Mouse (Mus musculus): Measurements from ENCODE around the gene Pga5. TPM values are rescaled to one million over a fixed set of nuclear protein-coding genes. Genes with fewer than 3 reads are reported as not detected.

Pga5 gene
- total RNA-seq, 2 experiments from 2014 or later: 0.56 TPM; not detected in 1

DNA sequence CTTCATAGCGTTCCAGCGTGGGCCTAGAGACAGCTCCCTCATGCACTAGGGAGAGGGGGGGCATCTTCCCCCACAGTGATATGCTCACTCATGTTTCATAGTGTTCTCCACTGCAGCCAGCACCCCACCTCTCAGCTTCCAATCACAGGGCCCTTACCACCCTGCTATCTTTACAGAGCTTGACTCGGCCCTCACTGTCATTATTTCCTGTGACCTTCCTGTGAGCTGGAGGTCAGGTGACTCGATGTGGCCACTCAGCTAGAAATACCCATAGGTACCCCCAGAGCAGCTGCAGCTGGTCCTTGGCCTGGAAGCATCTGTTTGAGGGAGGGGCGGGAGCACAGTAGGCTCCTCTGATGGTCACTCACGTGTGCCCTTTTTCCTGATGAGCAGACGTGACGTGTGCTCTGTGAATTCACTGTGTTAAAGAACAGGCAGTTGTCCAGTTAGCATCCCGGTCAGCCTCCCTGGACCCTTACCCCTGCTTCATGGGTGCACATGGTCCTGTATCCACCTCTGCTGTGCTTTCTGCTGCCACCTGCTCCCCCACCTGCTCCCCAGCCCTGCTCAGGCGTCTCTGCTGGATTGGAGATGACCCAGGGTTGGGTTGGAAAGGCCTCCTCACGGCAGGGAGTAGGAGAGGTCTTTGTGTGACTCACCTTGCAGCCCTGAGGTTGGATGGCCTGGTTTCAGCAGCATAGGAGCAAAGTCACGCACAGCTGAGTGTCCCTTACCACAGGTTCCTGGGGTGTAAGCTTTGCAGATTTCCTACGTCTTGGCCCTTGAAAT, 29.4 kb upstream of the Pga5 start:
- DNase-seq (ENCODE audit: low spot score in 2 of 2): no peak

DNA sequence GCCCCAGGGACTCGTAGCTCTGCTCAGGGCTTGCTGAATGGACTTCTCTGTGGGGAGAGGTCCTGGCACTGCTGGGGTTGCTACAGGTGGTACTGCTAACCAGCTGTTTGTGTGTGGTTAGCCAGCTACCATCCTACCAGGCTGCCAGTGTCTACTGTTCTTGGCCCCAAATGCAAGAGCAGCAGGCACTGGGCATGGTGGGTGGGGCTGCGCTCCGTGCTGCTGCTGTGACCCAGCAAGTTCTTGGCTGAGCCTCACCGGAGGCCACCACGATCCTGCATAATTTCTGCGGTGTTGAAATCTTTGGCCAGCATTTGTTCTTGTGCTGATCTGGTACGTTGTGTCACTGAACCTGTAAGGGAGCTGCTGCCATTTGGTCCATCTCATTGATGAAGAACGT, 25.6 kb upstream of the Pga5 start:
- DNase-seq (ENCODE audit: low spot score in 2 of 2): no peak

DNA sequence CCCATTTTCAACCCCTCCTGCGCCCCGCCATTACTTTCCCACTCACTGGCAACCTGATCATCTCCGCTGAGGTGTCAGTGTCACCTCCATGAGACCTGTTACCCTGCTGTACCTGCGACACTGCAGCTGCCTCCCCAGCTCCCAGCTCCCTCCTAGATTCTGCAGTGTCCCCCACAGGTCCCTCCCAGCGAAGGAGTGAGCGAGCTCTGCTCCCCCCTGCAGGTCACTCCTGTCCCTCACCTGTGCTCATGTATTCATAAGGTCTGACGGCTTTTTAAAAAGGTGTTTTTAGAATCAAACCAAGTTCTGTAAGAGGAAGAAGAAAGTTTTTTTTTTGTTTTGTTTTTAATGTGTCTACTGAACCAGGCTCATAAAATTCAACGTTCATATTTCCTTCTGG, 24.3 kb upstream of the Pga5 start:
- DNase-seq (ENCODE audit: low spot score in 2 of 2): no peak

DNA sequence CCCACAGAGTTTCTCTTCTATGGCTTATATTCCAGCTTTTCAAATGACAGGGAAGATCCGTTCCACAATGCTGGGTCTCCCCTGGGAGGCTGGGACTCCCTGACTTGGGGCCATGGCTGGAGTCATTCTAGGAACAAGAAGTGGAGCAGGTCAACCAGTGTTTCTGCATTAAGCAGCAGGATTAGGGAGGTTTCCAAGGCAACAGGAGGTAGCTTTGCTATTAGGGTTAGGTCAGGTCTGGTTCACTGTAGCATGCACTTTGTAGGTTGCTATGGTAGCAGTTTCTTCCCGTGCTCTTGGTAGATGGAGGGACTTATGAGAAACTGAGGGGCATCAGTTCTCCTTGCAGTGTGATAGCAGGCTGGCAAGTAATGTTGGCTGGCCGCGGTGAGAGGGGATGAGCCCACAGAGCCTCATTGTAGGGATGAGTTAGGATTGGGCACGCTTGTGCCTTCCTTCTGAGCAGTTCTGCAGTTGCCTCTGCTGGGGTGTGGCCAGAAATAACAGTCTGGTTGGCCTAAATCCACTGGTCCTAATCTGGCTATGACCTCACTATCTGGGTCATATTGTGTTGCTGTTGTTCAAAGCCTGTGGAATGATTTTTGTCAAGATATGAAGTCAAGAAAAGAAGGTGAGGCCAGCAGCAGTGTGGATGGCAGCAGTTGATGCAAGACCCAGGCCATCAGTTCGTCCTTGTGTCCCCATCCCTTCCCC, 23.3 kb upstream of the Pga5 start:
- DNase-seq (ENCODE audit: low spot score in 2 of 2): no peak

DNA sequence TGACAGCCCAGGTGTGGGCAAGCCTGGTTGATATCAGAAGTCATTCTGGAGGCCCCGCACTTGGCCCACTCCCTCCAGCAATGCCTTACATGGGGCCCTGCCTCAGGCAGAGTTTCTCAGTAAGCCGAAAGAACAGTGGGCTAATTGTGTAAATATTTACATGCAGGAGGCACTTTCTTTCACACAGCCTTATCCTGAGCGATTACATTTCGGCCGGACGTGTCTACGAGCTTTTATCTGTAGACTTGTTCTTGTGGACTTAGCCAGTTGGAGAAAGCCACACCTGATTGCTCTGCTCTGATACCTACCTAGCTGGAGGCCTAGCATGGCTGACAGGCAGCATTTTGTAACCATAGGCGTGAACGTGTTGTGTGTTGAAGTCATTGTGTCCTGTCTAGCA, 22.0 kb upstream of the Pga5 start:
- no peak for DNase-seq (ENCODE audit: low spot score in 2 of 2)

DNA sequence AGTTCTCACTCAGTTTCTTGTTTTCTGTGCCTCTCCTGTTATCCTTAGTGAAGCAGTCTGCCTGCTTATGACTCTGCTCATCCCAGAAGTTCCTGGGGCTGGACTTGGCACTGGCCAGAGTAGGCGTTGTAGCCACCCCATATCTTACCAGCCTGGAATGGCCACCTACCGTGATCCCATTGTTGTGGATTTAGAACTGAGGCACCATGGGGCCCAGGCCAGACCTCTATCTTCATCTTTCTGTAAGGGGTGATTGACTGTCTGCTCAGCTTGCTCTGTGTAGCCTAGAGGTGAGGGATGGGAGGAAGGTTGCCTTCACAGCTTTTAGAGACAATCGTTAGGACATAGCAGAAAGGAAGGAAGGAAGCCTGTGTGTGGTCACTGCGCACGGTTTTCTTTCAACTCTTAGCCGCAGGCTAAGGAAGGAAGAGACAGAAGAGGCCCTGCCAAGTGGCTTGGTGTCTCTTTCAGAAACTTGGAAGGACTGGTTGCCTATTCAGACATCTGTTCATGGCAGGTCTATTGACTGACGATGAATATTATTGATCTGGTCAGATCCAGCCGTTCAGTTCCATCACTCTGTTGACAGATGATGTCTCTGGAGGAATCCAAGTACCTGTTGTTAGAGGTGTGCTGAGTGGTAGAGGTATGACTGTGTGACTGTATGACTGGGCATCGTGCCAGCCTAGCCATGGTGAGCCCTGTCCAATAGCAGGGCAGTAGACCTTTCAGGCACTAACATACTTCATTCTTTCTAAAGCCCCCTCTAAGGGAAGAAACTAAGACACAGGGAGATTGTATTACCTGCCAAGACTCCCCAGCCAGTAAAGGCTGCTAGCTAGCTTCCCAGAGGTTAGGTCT, 20.5 kb upstream of the Pga5 start:
- DNase-seq (ENCODE audit: low spot score in 2 of 2): no peak

DNA sequence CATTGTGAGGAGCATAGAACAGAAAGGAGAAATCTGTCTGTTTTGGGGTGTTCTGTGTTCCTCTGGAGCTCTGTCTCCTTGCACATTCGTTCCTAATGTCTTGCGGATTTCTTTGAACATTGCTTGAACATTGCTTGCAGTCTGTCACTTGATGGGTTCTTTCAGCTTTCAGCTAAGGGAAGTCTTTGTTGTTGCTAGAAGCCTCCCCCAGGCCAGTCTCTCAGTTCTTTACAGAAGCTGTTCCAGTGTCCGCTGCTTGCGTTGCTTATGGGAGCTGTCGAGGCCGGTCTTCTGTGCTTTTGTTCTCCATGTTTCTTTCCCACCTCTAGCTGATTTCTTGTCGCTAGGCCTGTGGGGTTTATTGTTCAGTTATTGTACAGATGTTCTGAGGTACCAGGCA, 17.9 kb upstream of the Pga5 start:
- DNase-seq (ENCODE audit: low spot score in 2 of 2): no peak

DNA sequence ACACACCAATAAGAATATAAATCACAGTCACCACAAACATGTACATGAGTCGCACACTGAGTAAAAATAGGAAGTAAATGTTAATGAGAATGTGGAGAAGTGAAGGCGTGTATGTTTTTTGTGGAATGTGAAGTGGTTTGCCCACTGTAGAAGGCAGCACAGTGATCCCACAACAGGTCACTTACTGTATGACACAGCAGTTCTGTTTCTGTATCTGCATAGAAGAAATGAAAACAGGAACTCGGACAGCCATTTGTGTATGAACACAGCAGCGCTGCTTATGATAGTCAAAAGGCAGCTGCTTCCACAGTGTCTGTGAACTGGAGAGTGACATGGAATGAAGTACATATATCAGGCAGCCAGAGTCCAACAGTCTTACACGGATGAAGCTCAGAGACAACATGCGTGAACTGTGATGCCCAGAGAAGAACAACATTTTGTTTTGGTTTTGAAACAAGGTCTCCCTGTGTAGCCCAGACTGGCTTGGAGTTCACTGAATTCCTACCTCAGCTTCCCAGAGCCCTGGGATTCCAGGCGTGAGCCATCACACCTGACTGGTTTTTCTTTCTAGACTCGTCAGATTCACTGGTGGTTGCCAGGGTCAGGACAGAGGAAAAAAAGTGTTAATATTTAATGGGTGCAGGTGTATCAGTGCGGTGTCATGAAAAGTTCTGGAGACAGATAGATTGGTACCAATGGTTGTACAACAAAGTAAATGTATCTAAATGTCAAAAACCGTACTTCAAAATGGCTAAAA, 16.2 kb upstream of the Pga5 start:
- DNase-seq (ENCODE audit: low spot score in 2 of 2): no peak

DNA sequence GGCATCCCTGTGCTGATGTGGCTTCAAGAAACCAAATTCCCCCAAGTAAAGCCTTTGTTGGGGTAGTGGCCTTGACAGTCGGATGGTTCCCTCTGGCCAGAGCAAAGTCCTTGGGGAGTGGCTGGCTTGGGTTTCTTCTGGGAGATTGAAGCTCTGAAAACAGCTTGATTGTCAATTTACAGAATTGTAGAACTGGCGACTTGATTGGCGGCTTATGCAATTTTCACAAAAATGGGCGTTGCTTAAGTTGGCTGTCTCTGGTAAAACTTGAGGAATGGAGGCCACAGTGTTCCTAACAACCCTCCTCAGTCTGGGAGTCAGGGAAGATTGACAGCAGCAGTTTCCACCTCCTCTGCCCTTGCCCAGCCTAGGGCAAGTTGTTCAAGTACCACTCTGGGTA, 14.5 kb upstream of the Pga5 start:
- no peak for DNase-seq (ENCODE audit: low spot score in 2 of 2)

DNA sequence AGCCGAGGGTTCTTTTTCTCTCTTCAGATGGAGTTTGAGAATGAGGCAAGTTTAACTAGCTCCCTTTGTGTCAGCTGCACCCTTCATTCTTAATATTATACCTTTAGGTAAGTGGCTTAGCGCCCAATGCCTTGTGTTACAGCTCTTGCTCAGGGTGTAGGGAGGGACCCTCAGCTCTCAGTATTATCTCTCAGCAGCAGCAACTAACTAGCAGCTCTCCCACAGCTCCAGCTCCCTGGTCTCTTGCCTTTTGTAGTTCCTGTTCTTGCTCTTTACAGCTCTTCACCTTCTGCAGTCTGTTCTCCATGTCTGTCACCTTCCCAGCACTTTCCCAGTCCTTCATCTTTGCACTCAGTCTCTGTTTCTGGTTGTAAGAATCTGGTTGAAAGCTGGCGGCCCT, 13.8 kb upstream of the Pga5 start:
- DNase-seq (ENCODE audit: low spot score in 2 of 2): no peak

DNA sequence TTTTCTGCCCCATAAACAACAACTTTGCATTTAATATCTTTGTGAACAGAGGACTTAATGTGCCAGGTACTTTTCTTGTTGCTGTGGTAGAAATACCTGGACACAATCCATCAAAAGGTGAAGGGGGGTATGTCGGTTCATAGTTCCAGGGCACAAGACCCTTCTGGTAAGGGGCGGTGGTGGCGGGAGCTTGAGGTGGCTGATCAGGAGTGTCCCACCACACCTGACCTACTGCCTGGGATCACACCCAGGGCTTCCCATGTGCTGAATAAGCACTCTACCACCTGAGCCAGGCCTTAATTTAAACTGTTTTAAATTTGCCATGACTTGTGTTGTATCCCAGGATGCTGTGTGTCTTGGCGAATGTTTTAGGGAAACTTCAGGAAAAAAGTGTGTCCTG, 13.2 kb upstream of the Pga5 start:
- no peak for DNase-seq (ENCODE audit: low spot score in 2 of 2)

DNA sequence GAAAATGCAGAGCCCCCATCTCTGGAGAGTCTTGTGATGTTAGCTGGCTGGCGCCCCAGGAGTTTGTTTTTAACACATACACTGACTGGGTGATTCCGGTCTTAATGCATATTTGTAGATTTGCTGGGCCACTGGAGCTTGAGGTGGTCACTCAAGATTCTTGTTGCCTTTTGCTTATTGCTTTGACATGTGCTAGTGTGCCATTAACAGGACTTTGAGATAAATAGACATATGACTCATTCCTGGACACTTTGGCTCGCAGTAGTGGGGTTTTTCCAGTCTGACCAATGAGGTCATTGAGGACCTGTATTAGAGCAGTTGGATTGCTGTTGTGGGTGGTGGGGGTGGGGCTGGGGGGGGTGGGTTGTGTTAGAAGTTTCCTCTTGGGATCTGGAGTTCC, 12.5 kb upstream of the Pga5 start:
- DNase-seq (ENCODE audit: low spot score in 2 of 2): no peak

DNA sequence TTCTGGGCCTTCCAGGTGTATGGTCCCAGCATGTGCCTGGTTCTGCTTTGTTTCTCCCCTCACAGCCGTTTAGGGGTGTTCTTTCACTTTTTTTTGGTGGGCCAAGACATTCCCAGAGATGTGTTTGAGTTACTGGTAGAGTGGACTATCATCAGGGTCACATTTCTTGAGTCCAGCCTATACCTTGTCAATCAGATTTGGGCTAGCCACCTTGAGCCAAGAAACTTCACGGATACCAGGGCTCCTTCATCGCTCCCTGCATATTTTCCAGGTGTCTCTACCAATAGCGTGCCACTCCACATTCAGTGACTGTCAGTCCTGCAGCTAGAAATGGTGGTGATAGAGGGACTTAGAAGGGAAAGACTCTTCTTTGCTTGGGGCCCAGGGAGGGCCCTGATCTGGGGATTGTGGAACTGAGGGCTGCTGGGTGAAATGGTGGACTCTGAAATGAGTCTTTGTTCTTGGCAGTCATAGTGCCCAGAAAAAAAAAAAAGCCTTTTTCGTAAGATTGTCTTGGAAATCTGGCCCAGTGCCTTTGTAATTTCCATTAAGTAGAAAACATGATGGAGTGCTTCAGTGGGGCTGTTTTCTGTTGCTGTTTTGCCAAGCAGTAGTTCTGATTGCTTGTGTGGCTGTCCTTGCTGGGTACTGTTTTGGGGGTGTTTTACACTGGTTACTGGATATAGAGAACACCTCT, 11.7 kb upstream of the Pga5 start:
- DNase-seq (ENCODE audit: low spot score in 2 of 2): no peak

DNA sequence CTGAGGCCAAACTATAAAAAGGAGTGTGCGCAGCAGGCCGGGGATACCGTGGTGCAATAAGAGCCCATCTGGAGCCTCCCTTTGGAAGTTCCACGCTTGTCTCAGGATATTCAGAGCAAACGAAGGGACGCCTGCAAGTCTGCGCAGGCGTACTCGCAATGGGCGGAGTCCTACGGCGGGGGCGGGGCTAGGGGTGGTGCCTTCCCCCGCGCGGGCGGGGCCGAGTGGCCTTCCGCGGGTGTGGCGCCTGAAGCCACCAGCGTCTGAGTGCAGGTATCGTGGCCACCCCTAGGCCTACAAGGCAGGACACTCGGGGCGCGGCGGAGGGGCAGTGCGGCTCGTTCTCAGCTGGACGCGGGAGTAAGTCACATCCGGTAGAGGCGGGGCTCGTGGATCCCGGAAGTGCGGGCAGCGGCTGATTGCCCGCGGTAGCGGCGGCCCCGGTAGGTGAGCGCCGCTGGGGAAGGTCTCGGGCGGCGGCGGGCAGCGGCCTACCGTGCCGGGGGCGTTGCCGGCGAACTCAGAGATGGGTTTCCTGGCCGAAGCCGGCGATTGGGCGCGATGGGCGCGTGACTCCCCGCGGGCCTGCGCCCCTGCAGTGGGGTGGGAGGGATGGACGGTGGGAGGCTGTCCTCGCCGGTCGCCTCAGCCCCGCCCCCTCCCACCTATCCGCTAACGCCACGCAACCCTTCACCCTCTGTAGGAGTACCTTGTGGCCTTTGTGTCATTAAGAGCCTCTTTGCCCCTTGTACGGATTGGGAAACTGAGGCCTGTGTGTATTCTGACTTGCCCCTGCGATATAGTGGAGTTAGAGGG, 10.9 kb upstream of the Pga5 start, which contains the start of gene Vps37c:
Gene Vps37c, plus strand, starts transcription at position 199 of the 816 bp plus-strand sequence.
- peak; percentile 90 to 97 for DNase-seq (ENCODE audit: low spot score in 2 of 2)

DNA sequence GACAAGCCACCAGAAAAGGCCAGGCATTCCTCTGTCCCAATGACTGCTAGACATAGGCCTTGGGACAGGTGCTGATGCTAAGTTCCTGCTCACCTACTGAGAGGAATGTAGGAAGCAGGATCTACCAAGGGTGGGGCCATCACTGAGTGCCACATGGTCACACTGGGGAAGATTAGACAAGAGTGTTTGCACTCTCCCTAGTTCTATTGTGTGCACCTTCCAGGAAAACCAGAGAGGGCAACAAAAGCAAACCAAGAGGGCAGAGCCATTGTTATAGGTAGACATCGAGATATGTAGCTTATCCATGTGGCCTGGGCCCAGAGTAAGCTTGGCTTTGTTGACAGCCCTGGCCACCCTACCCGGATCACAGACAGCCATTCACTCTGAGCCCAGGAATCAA, 7.9 kb upstream of the Pga5 start:
- DNase-seq (ENCODE audit: low spot score in 2 of 2): no peak

DNA sequence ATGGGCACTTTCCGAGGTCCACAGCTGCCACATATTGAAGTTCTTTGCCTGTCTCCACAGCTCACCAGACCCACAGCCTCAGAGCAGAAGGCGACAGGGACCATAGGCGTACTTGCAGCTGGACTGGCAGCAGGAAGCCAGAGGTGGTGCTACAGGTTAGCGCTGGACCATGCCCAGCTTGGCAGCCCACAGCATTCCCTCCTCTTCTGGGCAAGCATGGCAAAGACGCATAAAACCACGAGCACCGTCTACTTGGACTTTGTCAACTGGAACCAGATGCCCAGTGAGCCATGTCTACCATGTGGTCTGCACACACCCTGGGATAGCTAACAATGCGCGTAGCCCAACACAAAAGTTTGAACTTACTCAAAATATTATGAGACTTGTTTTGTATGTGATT, 7.2 kb upstream of the Pga5 start:
- no peak for DNase-seq (ENCODE audit: low spot score in 2 of 2)

DNA sequence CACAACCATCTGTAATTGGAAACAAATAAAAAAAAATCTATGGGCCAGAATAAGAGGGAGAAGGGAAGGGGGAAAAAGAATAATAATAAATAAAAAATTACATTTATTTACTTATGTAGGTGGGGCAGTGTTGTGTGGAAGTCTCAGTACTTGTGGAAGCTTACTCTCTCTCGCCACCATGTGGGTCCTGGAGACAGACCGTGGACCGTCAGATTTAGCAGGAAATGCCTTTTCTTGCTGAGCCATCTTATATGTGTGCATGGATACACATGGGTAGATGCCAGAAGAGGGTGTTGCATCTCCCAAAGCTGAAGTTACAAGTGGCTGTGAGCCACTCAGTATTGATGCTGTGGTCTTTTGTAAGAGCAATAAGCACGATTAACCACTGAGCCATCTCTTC, 3.7 kb upstream of the Pga5 start:
- DNase-seq (ENCODE audit: low spot score in 2 of 2): no peak

DNA sequence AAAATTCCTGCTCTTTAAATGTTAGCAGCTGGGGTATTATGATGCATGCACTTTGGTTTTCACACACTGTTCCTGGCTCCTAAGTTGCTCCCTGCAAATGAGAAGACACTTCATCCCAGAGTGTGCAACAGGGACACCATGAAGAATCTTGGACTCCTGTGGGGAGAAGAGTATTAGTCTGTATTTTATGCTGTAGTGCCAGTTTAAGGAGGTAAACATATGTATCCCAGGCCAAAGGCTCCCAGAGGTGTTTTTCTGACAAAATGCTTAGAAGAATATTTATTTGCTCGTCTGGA, 849 bp upstream of the Pga5 start:
- no peak for DNase-seq (ENCODE audit: low spot score in 2 of 2)

DNA sequence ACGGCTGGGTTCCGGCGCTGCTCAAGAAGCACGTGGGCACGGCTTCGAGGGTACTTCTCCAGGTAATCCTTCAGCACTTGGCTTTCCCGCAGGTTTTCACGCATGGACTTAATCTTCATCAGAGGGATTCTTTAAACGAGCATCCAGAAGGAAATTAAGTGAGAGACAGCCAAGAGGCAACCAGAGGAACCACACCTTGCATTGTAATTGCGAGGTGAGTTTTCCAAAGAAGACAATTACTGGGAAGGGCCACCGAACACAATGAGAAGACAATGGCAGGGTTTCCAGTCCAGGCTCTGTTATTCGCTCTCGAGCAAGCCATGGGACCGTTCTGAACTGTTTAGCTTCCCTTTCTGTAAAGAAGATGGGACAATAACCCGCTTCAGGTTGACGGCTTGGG, 1.2 kb downstream of the Pga5 start:
- no peak for DNase-seq (ENCODE audit: low spot score in 2 of 2)

DNA sequence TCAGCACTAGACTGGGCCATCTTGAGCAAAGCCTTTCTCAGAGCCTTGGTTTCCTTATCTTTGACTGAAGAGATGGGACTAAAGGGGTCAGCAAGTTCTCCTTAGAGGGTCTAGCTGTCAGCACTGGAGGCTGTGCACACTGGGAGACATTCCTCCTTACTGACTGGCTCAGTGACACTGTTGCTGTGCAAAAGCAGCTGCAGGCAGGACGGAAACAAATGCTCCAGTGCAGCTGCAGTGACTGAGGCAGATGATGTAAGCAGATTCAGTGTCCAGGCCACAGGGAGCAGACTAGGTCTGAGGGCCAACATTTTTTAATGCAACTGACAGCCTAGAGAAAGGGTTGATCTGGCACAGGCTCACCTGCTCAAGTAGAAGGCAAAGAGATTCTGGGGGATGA, 4.6 kb downstream of the Pga5 start:
- no peak for DNase-seq (ENCODE audit: low spot score in 2 of 2)
